Mouse (Mus musculus) limb, embryonic 13.5 days (tissue): ENCODE measurements around the gene Epas1. TPM values are rescaled to one million over a fixed set of nuclear protein-coding genes. Genes with fewer than 3 reads are reported as not detected.

Source experiments
- ATAC-seq: fragments of 200-750 bp; cut with Nextera tagmentation; 2 replicates; pipeline ENCODE4 v1.8.0; 2017; ENCODE audit warnings: low read depth, moderate number of reproducible peaks, moderate TSS enrichment; ENCODE audit not compliant: low FRiP score
- H3K27ac ChIP-seq: fragments of 300-500 bp; sonication (generic); 2 replicates; pipeline ENCODE4 v1.5.1; 2015; ENCODE audit warnings: inconsistent platforms, mild to moderate bottlenecking, moderate library complexity
- H3K27me3 ChIP-seq: fragments of 300-500 bp; sonication (generic); 2 replicates; pipeline ENCODE4 v1.6.1; 2015; ENCODE audit warnings: mild to moderate bottlenecking, inconsistent platforms
- H3K36me3 ChIP-seq: fragments of 300-500 bp; sonication (generic); 2 replicates; pipeline ENCODE4 v1.6.1; 2015; ENCODE audit warnings: inconsistent platforms, mild to moderate bottlenecking, moderate library complexity
- H3K4me1 ChIP-seq: fragments of 300-500 bp; sonication (generic); 2 replicates; pipeline ENCODE4 v1.6.1; 2015; ENCODE audit warnings: inconsistent platforms
- H3K4me2 ChIP-seq: fragments of 300-500 bp; sonication (generic); replicated peaks from 2 replicates; pipeline ENCODE4 v1.6.1; 2015; ENCODE audit warnings: inconsistent platforms, mild to moderate bottlenecking, moderate library complexity
- H3K4me3 ChIP-seq: fragments of 300-500 bp; sonication (generic); 2 replicates; pipeline ENCODE4 v1.5.1; 2015; ENCODE audit warnings: moderate library complexity, mild to moderate bottlenecking, inconsistent platforms
- H3K9ac ChIP-seq: fragments of 300-500 bp; sonication (generic); 2 replicates; pipeline ENCODE4 v1.6.1; 2015; ENCODE audit warnings: mild to moderate bottlenecking, inconsistent platforms
- H3K9me3 ChIP-seq: fragments of 300-500 bp; sonication (generic); 2 replicates; pipeline ENCODE4 v1.6.1; 2016; ENCODE audit warnings: inconsistent platforms
- WGBS: fragments of 180-500 bp; shearing (Covaris S2); methylation state at CpG from one replicate; pipeline ENCODE4 v1.1.7; 2015; 5-methylcytosine and 5-hydroxymethylcytosine counted together
- polyA plus RNA-seq: library from polyadenylated mRNA; unstranded; fragments of >200 nt; fragmentation: Nextera tagmentation; extraction: Ambion mirVana; gene quantifications from 2 replicates; pipeline ENCODE4 v1.2.1, GENCODE M21; 2015

Epas1 gene
- polyA plus RNA-seq, result 2.8 and 3.4 TPM in 2 replicates

- peak within 1 kb of the TSS; percentile 59 for H3K9ac ChIP-seq
- H3K27me3 ChIP-seq, result peaks cover 65% of the 10 kb centered on the region
- under 1% methylated on average over 46 of the region's 60 CpGs for WGBS
- H3K9me3 ChIP-seq, result no peaks in the 10 kb centered on the region
- no peaks in the 10 kb centered on the region for H3K36me3 ChIP-seq
- peak; percentile 94 for ATAC-seq
- peak within 1 kb of the TSS; percentile 55 for H3K4me3 ChIP-seq
- peaks cover 20% of the 10 kb centered on the region for H3K4me1 ChIP-seq
- H3K4me2 ChIP-seq, result peak within 1 kb of the TSS; percentile 89
- no peak within 1 kb of the TSS for H3K27ac ChIP-seq
These were observed at the start of gene Epas1 for GRCm38 (mm10) chr17:86753130-86753821. TSS of gene Epas1 (plus strand) at chr17:86753700.

GRCm38 (mm10) chr17:86705236-86705635 lies 48.3 kb upstream of the Epas1 start:
- Histone ChIP-seq H3K36me3 (no peaks in the 10 kb centered on the region), H3K27me3 (no peaks in the 10 kb centered on the region), H3K9ac (no peak overlapping the region), H3K4me1 (no peaks in the 10 kb centered on the region), H3K4me3 (no peak overlapping the region), H3K4me2 (no peak overlapping the region), H3K27ac (no peak overlapping the region), H3K9me3 (no peaks in the 10 kb centered on the region)
- WGBS, result 87% methylated on average over 3 of the region's 3 CpGs
- no peak for ATAC-seq

- H3K9ac ChIP-seq, result no peak overlapping the region
- no peak overlapping the region for H3K4me3 ChIP-seq
- WGBS, result 65% methylated on average over 1 of the region's 1 CpGs
- no peak overlapping the region for H3K27ac ChIP-seq
- no peaks in the 10 kb centered on the region for H3K4me1 ChIP-seq
- no peaks in the 10 kb centered on the region for H3K36me3 ChIP-seq
- ATAC-seq, result no peak
- no peak overlapping the region for H3K4me2 ChIP-seq
- H3K27me3 ChIP-seq, result no peaks in the 10 kb centered on the region
- no peaks in the 10 kb centered on the region for H3K9me3 ChIP-seq
These were observed 47.0 kb upstream of the Epas1 start for GRCm38 (mm10) chr17:86706467-86706866.

- no peak for ATAC-seq
- Histone ChIP-seq H3K36me3 (no peaks in the 10 kb centered on the region), H3K27ac (no peak overlapping the region), H3K4me2 (no peak overlapping the region), H3K4me3 (no peak overlapping the region), H3K9me3 (no peaks in the 10 kb centered on the region), H3K4me1 (no peaks in the 10 kb centered on the region), H3K27me3 (no peaks in the 10 kb centered on the region), H3K9ac (no peak overlapping the region)
- 81% methylated on average over 8 of the region's 8 CpGs for WGBS
These were observed 43.7 kb upstream of the Epas1 start for GRCm38 (mm10) chr17:86709803-86710202.

- H3K27me3 ChIP-seq, result no peaks in the 10 kb centered on the region
- no peak for ATAC-seq
- no peaks in the 10 kb centered on the region for H3K36me3 ChIP-seq
- no peak overlapping the region for H3K4me3 ChIP-seq
- H3K9ac ChIP-seq, result no peak overlapping the region
- no peak overlapping the region for H3K4me2 ChIP-seq
- no peaks in the 10 kb centered on the region for H3K9me3 ChIP-seq
- H3K27ac ChIP-seq, result no peak overlapping the region
- no peaks in the 10 kb centered on the region for H3K4me1 ChIP-seq
- WGBS, result 78% methylated on average over 8 of the region's 8 CpGs
These were observed 43.1 kb upstream of the Epas1 start for GRCm38 (mm10) chr17:86710379-86710778.

GRCm38 (mm10) chr17:86711949-86712348 lies 41.6 kb upstream of the Epas1 start:
- no peaks in the 10 kb centered on the region for H3K27me3 ChIP-seq

GRCm38 (mm10) chr17:86712601-86713000 lies 40.9 kb upstream of the Epas1 start:
- Histone ChIP-seq H3K9ac (no peak overlapping the region), H3K27ac (no peak overlapping the region), H3K36me3 (no peaks in the 10 kb centered on the region), H3K4me1 (no peaks in the 10 kb centered on the region), H3K9me3 (no peaks in the 10 kb centered on the region), H3K27me3 (no peaks in the 10 kb centered on the region), H3K4me3 (no peak overlapping the region), H3K4me2 (no peak overlapping the region)
- WGBS, result 92% methylated on average over 8 of the region's 8 CpGs
- ATAC-seq, result no peak

More at GRCm38 (mm10) chr17:86711949-86712348, 41.6 kb upstream of the Epas1 start:
- H3K9ac ChIP-seq, result no peak overlapping the region
- H3K9me3 ChIP-seq, result no peaks in the 10 kb centered on the region
- H3K4me2 ChIP-seq, result no peak overlapping the region
- no peaks in the 10 kb centered on the region for H3K4me1 ChIP-seq
- H3K27ac ChIP-seq, result no peak overlapping the region
- ATAC-seq, result no peak
- no peaks in the 10 kb centered on the region for H3K36me3 ChIP-seq
- no peak overlapping the region for H3K4me3 ChIP-seq
- WGBS, result 69% methylated on average over 5 of the region's 5 CpGs

GRCm38 (mm10) chr17:86713591-86713990 lies 39.9 kb upstream of the Epas1 start:
- Histone ChIP-seq H3K27me3 (no peaks in the 10 kb centered on the region), H3K4me2 (no peak overlapping the region), H3K4me3 (no peak overlapping the region), H3K9ac (no peak overlapping the region), H3K36me3 (no peaks in the 10 kb centered on the region), H3K9me3 (no peaks in the 10 kb centered on the region), H3K27ac (no peak overlapping the region), H3K4me1 (no peaks in the 10 kb centered on the region)
- WGBS, result 10% methylated on average over 8 of the region's 8 CpGs
- no peak for ATAC-seq

- Histone ChIP-seq H3K36me3 (no peaks in the 10 kb centered on the region), H3K4me2 (no peak overlapping the region), H3K9ac (no peak overlapping the region)
These were observed 28.6 kb upstream of the Epas1 start for GRCm38 (mm10) chr17:86724786-86725415.

GRCm38 (mm10) chr17:86726480-86726879 lies 27.0 kb upstream of the Epas1 start:
- Histone ChIP-seq H3K9ac (no peak overlapping the region), H3K27ac (no peak overlapping the region), H3K4me2 (no peak overlapping the region), H3K27me3 (no peaks in the 10 kb centered on the region), H3K4me1 (peaks cover 5% of the 10 kb centered on the region; the same call in 1 of the 2 replicates), H3K36me3 (no peaks in the 10 kb centered on the region), H3K9me3 (no peaks in the 10 kb centered on the region), H3K4me3 (no peak overlapping the region)
- WGBS, result 81% methylated on average over 7 of the region's 7 CpGs
- ATAC-seq, result no peak

More at GRCm38 (mm10) chr17:86724786-86725415, 28.6 kb upstream of the Epas1 start:
- no peak overlapping the region for H3K4me3 ChIP-seq
- H3K27me3 ChIP-seq, result no peaks in the 10 kb centered on the region
- H3K9me3 ChIP-seq, result no peaks in the 10 kb centered on the region
- H3K4me1 ChIP-seq, result peaks cover 5% of the 10 kb centered on the region; the same call in 1 of the 2 replicates
- H3K27ac ChIP-seq, result no peak overlapping the region
- no peak for ATAC-seq
- 60% methylated on average over 8 of the region's 8 CpGs for WGBS

GRCm38 (mm10) chr17:86727031-86727430 lies 26.5 kb upstream of the Epas1 start:
- WGBS, result 83% methylated on average over 7 of the region's 7 CpGs

GRCm38 (mm10) chr17:86731273-86731672 lies 22.2 kb upstream of the Epas1 start:
- Histone ChIP-seq H3K4me3 (no peak overlapping the region), H3K27me3 (no peaks in the 10 kb centered on the region), H3K4me1 (peaks cover 8% of the 10 kb centered on the region), H3K36me3 (no peaks in the 10 kb centered on the region), H3K27ac (no peak overlapping the region), H3K9ac (no peak overlapping the region), H3K9me3 (no peaks in the 10 kb centered on the region), H3K4me2 (no peak overlapping the region)
- 80% methylated on average over 6 of the region's 6 CpGs for WGBS
- no peak for ATAC-seq

More at GRCm38 (mm10) chr17:86727031-86727430, 26.5 kb upstream of the Epas1 start:
- H3K27ac ChIP-seq, result no peak overlapping the region
- H3K9me3 ChIP-seq, result no peaks in the 10 kb centered on the region
- H3K9ac ChIP-seq, result no peak overlapping the region
- H3K4me2 ChIP-seq, result no peak overlapping the region
- peaks cover 7% of the 10 kb centered on the region for H3K4me1 ChIP-seq
- H3K27me3 ChIP-seq, result no peaks in the 10 kb centered on the region
- no peak for ATAC-seq
- no peaks in the 10 kb centered on the region for H3K36me3 ChIP-seq
- no peak overlapping the region for H3K4me3 ChIP-seq
